Mouse (Mus musculus) embryonic facial prominence, embryonic 15.5 days (tissue): ENCODE measurements around the gene Fam43a. TPM values are rescaled to one million over a fixed set of nuclear protein-coding genes. Genes with fewer than 3 reads are reported as not detected.
A peak's percentile ranks its signal among the peaks of the same experiment; 100 is the strongest.

Source experiments
- ATAC-seq: fragments of 200-750 bp; cut with Nextera tagmentation; 2 replicates; pipeline ENCODE4 v1.8.0; 2017; ENCODE audit warnings: low read depth, moderate TSS enrichment; ENCODE audit not compliant: insufficient number of reproducible peaks, low FRiP score, low TSS enrichment
- H3K27ac ChIP-seq: fragments of 300-500 bp; sonication (generic); replicated peaks from 2 replicates; pipeline ENCODE4 v1.5.1; 2015; ENCODE audit warnings: mild to moderate bottlenecking, inconsistent platforms
- H3K27me3 ChIP-seq: fragments of 300-500 bp; sonication (generic); 2 replicates; pipeline ENCODE4 v1.6.1; 2015; ENCODE audit warnings: inconsistent platforms
- H3K36me3 ChIP-seq: fragments of 300-500 bp; sonication (generic); 2 replicates; pipeline ENCODE4 v1.6.1; 2015; ENCODE audit warnings: mild to moderate bottlenecking, inconsistent platforms
- H3K4me1 ChIP-seq: fragments of 300-500 bp; sonication (generic); 2 replicates; pipeline ENCODE4 v1.6.1; 2015; ENCODE audit warnings: inconsistent platforms
- H3K4me2 ChIP-seq: fragments of 300-500 bp; sonication (generic); replicated peaks from 2 replicates; pipeline ENCODE4 v1.6.1; 2015; ENCODE audit warnings: mild to moderate bottlenecking, inconsistent platforms
- H3K4me3 ChIP-seq: fragments of 300-500 bp; sonication (generic); replicated peaks from 2 replicates; pipeline ENCODE4 v1.5.1; 2015; ENCODE audit warnings: mild to moderate bottlenecking, inconsistent platforms
- H3K9ac ChIP-seq: fragments of 300-500 bp; sonication (generic); 2 replicates; pipeline ENCODE4 v1.6.1; 2015; ENCODE audit warnings: inconsistent platforms
- H3K9me3 ChIP-seq: fragments of 300-500 bp; sonication (generic); replicated peaks from 2 replicates; pipeline ENCODE4 v1.6.1; 2016; ENCODE audit warnings: inconsistent platforms
- WGBS: fragments of 180-500 bp; shearing (Covaris S2); methylation state at CpG from one replicate; pipeline ENCODE4 v1.1.7; 2015; 5-methylcytosine and 5-hydroxymethylcytosine counted together
- polyA plus RNA-seq: library from polyadenylated mRNA; unstranded; fragments of >200 nt; fragmentation: Nextera tagmentation; extraction: Ambion mirVana; gene quantifications from 2 replicates; pipeline ENCODE4 v1.2.1, GENCODE M21; 2015

The Fam43a gene
- polyA plus RNA-seq, 1 experiment from 2014 or later = 28.5 TPM

DNA sequence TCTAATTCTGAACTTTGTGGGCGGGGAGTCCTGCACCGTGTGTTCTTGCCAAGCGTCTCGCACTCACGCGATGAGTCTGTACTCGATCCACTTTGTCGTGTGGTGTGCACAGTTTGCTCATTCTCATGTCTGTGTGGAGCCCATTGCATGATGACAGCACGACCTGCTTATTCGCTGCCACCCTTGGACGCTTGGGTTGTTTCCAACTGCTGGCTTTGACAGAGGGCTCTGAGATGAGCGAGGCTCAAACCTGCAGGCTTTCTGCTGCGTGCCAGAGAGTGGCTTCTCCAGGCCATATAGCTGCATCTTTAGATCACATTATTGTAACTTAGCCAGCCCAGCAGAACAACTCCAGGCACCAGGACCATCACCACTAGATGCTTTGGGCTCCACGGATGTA is 39.1 kb downstream of the Fam43a start:
- no peaks in the 10 kb centered on the region for H3K36me3 ChIP-seq
- H3K4me1 ChIP-seq = no peaks in the 10 kb centered on the region
- no peak overlapping the region for H3K27ac ChIP-seq
- H3K27me3 ChIP-seq = no peaks in the 10 kb centered on the region
- 91% methylated on average over 14 of the region's 14 CpGs for WGBS
- no peaks in the 10 kb centered on the region for H3K9me3 ChIP-seq
- H3K9ac ChIP-seq = no peak overlapping the region
- ATAC-seq = no peak
- no peak overlapping the region for H3K4me2 ChIP-seq
- no peak overlapping the region for H3K4me3 ChIP-seq

DNA sequence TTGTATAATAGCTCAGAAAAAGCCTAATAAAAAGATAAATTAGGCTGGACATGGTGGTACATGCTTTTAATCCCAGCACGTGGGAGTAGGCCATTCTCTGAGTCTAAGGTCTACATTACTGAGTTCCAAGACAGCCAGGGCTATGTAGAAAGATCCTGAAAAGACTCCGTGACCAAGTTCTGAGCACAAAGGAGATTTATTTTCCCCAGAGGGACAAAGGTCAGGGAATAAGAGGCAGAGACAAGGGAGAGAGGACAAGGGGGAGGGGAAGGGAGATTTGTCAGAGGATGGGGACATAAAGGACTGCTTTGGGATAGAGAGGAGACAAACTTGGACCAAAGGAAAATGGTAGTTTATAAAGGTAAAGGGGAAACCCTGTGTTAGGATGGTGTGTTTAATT is 41.1 kb downstream of the Fam43a start:
- Histone ChIP-seq H3K27me3 (no peaks in the 10 kb centered on the region), H3K4me1 (peaks cover under 1% of the 10 kb centered on the region; the same call in 1 of the 2 replicates), H3K9me3 (no peaks in the 10 kb centered on the region), H3K36me3 (no peaks in the 10 kb centered on the region), H3K4me3 (no peak overlapping the region), H3K9ac (no peak overlapping the region), H3K27ac (no peak overlapping the region), H3K4me2 (no peak overlapping the region)
- no peak for ATAC-seq
- 59% methylated on average over 2 of the region's 2 CpGs for WGBS

GRCm38 (mm10) chr16:30641408-30641807 is 41.9 kb downstream of the Fam43a start:
- no peak overlapping the region for H3K4me3 ChIP-seq
- ATAC-seq = no peak
- no peaks in the 10 kb centered on the region for H3K27me3 ChIP-seq
- no peaks in the 10 kb centered on the region for H3K9me3 ChIP-seq
- H3K9ac ChIP-seq = no peak overlapping the region
- no peak overlapping the region for H3K4me2 ChIP-seq
- H3K27ac ChIP-seq = no peak overlapping the region
- H3K36me3 ChIP-seq = no peaks in the 10 kb centered on the region
- WGBS = 34% methylated on average over 4 of the region's 4 CpGs
- peaks cover 9% of the 10 kb centered on the region; the same call in 1 of the 2 replicates for H3K4me1 ChIP-seq

GRCm38 (mm10) chr16:30642229-30642628 is 42.7 kb downstream of the Fam43a start:
- WGBS = 86% methylated on average over 3 of the region's 3 CpGs

DNA sequence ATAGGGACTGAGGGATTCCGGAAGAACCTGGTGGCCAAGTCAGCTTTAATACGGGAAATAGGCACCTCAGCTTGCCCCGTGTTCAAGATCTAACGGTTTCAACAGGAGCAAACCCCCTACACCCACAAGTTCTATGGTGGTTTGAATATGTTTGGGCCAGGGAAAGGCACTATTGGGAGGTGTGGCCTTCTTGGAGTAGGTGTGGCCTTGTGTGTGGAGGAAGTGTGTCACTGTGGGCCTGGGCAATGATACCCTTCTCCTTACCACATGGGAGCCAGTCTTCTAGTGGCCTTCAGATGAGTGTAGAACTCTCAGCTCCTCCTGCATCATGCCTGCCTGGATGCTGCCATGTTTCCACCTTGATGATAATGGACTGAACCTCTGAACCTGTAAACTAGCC is 45.5 kb downstream of the Fam43a start:
- no peak for ATAC-seq
- Histone ChIP-seq H3K4me3 (no peak overlapping the region), H3K9me3 (0 out of 2 replicates have a peak, but pooled peaks cover 2% of the 10 kb centered on the region), H3K27me3 (no peaks in the 10 kb centered on the region), H3K36me3 (no peaks in the 10 kb centered on the region), H3K27ac (no peak overlapping the region), H3K9ac (no peak overlapping the region), H3K4me1 (peaks cover 9% of the 10 kb centered on the region; the same call in 1 of the 2 replicates), H3K4me2 (no peak overlapping the region)
- WGBS = 96% methylated on average over 4 of the region's 4 CpGs

More at GRCm38 (mm10) chr16:30642229-30642628, 42.7 kb downstream of the Fam43a start:
- Histone ChIP-seq H3K36me3 (no peaks in the 10 kb centered on the region), H3K9ac (no peak overlapping the region), H3K4me3 (no peak overlapping the region), H3K4me1 (peaks cover 9% of the 10 kb centered on the region; the same call in 1 of the 2 replicates), H3K4me2 (no peak overlapping the region), H3K27me3 (no peaks in the 10 kb centered on the region), H3K27ac (no peak overlapping the region), H3K9me3 (no peaks in the 10 kb centered on the region)
- ATAC-seq = no peak

- ATAC-seq = no peak
- Histone ChIP-seq H3K27me3 (no peaks in the 10 kb centered on the region), H3K27ac (0 out of 2 replicates have a peak overlapping the region, but pooled peaks have one; percentile 23), H3K36me3 (no peaks in the 10 kb centered on the region), H3K4me1 (peaks cover 9% of the 10 kb centered on the region; the same call in 1 of the 2 replicates), H3K9me3 (0 out of 2 replicates have a peak, but pooled peaks cover 2% of the 10 kb centered on the region), H3K4me3 (no peak overlapping the region), H3K9ac (no peak overlapping the region), H3K4me2 (no peak overlapping the region)
- WGBS = 25% methylated on average over 9 of the region's 9 CpGs
Measured at GRCm38 (mm10) chr16:30645841-30646558, 46.5 kb downstream of the Fam43a start.

- H3K9ac ChIP-seq = no peak overlapping the region
- H3K27ac ChIP-seq = no peak overlapping the region
- WGBS = 68% methylated on average over 3 of the region's 3 CpGs
Measured at GRCm38 (mm10) chr16:30646856-30647255, 47.3 kb downstream of the Fam43a start.

DNA sequence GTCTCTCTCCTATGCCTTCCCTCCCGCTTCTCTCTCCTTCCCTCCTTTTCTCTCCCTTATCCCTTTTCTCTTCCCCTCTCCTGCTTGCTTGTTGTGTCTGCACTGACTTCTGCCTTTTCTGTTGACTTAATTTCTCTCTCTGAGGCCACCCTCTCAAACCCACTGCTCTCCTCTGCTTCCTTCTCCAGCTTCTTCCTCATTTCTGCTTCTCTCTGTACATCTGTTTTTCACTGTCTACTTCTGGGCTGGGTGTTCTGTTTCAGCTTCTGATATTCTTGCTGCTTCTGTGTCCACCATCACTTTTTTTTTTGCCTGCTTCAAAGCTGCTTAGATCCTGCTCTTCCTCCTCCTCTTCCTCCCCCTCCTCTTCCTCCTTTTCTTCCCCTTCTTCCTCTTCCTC is 51.8 kb downstream of the Fam43a start:
- ATAC-seq = no peak
- Histone ChIP-seq H3K36me3 (no peaks in the 10 kb centered on the region), H3K9me3 (0 out of 2 replicates have a peak, but pooled peaks cover 2% of the 10 kb centered on the region), H3K27ac (no peak overlapping the region), H3K4me2 (no peak overlapping the region), H3K27me3 (no peaks in the 10 kb centered on the region), H3K4me1 (0 out of 2 replicates have a peak, but pooled peaks cover 7% of the 10 kb centered on the region), H3K4me3 (no peak overlapping the region), H3K9ac (no peak overlapping the region)
- WGBS = 67% methylated on average over 1 of the region's 1 CpGs

More at GRCm38 (mm10) chr16:30646856-30647255, 47.3 kb downstream of the Fam43a start:
- no peaks in the 10 kb centered on the region for H3K27me3 ChIP-seq
- ATAC-seq = no peak
- no peak overlapping the region for H3K4me2 ChIP-seq
- H3K36me3 ChIP-seq = no peaks in the 10 kb centered on the region
- no peak overlapping the region for H3K4me3 ChIP-seq
- H3K9me3 ChIP-seq = 0 out of 2 replicates have a peak, but pooled peaks cover 2% of the 10 kb centered on the region
- peaks cover 9% of the 10 kb centered on the region; the same call in 1 of the 2 replicates for H3K4me1 ChIP-seq

Other genes starting within 250 kb of the Fam43a start
- gene Atp13a3, start 193.7 kb upstream of the Fam43a start, polyA plus RNA-seq = 10.2 and 11.0 TPM in 2 replicates
- 18.6 and 19.1 TPM in 2 replicates for gene Tmem44, start 48.9 kb upstream of the Fam43a start, polyA plus RNA-seq
- 56.7 and 59.1 TPM in 2 replicates for gene Lsg1, start 12.1 kb upstream of the Fam43a start, polyA plus RNA-seq